Mouse (Mus musculus) heart, embryonic 15.5 days (tissue): Measurements from ENCODE around the gene Clasp2. TPM values are rescaled to one million over a fixed set of nuclear protein-coding genes. Genes with fewer than 3 reads are reported as not detected.

Experiments used
- ATAC-seq: fragments of 200-750 bp; cut with Nextera tagmentation; replicated peaks from 2 replicates; pipeline ENCODE4 v1.8.0; 2017; ENCODE audit warnings: low read depth, moderate TSS enrichment; ENCODE audit not compliant: insufficient number of reproducible peaks, insufficient read depth, low FRiP score
- H3K27ac ChIP-seq: fragments of 300-500 bp; sonication (generic); 2 replicates; pipeline ENCODE4 v1.5.1; 2015; ENCODE audit warnings: mild to moderate bottlenecking, inconsistent platforms
- H3K27me3 ChIP-seq: fragments of 300-500 bp; sonication (generic); 2 replicates; pipeline ENCODE4 v1.6.1; 2015; ENCODE audit warnings: inconsistent platforms
- H3K36me3 ChIP-seq: fragments of 300-500 bp; sonication (generic); 2 replicates; pipeline ENCODE4 v1.6.1; 2015; ENCODE audit warnings: mild to moderate bottlenecking, inconsistent platforms
- H3K4me1 ChIP-seq: fragments of 300-500 bp; sonication (generic); replicated peaks from 2 replicates; pipeline ENCODE4 v1.6.1; 2015; ENCODE audit warnings: inconsistent platforms
- H3K4me2 ChIP-seq: fragments of 300-500 bp; sonication (generic); 2 replicates; pipeline ENCODE4 v1.6.1; 2015; ENCODE audit warnings: inconsistent platforms, mild to moderate bottlenecking, moderate library complexity
- H3K4me3 ChIP-seq: fragments of 300-500 bp; sonication (generic); 2 replicates; pipeline ENCODE4 v1.5.1; 2015; ENCODE audit warnings: mild to moderate bottlenecking, inconsistent platforms
- H3K9ac ChIP-seq: fragments of 300-500 bp; sonication (generic); 2 replicates; pipeline ENCODE4 v1.6.1; 2015; ENCODE audit warnings: mild to moderate bottlenecking, inconsistent platforms
- H3K9me3 ChIP-seq: fragments of 300-500 bp; sonication (generic); replicated peaks from 2 replicates; pipeline ENCODE4 v1.6.1; 2016; ENCODE audit warnings: inconsistent platforms
- WGBS: fragments of 180-500 bp; shearing (Covaris S2); methylation state at CpG from one replicate; pipeline ENCODE4 v1.1.7; 2015; ENCODE audit warnings: mixed read lengths; 5-methylcytosine and 5-hydroxymethylcytosine counted together
- polyA plus RNA-seq: library from polyadenylated mRNA; unstranded; fragments of >200 nt; fragmentation: Nextera tagmentation; extraction: Ambion mirVana; gene quantifications from 2 replicates; pipeline ENCODE4 v1.2.1, GENCODE M21; 2015

Gene Clasp2
- polyA plus RNA-seq, 1 experiment from 2014 or later = 20.8 TPM

DNA sequence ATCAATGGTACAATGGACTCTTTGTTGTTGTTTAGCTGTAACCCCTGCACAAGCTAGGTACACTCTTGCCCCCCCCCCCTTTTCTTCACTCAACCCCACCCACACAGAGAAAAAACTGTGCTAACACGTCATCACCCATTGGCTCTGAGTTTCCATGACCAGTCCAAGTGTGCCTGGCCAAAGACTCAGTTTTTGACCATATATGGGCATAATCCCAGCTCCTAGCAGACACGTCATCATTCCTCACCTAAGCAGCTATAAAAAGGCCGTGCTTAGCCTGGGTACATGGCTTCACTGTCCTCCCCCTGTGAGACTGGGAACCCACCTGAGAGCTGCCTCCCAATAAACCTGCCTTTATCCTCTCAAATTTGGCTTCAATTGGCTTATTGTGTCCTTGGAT is 15.1 kb upstream of the Clasp2 start:
- WGBS = 34% methylated on average over 3 of the region's 3 CpGs
- Histone ChIP-seq H3K36me3 (no peaks in the 10 kb centered on the region), H3K4me3 (no peak overlapping the region), H3K27ac (no peak overlapping the region), H3K9ac (no peak overlapping the region), H3K4me2 (no peak overlapping the region), H3K27me3 (no peaks in the 10 kb centered on the region), H3K4me1 (no peaks in the 10 kb centered on the region), H3K9me3 (no peaks in the 10 kb centered on the region)
- no peak for ATAC-seq

DNA sequence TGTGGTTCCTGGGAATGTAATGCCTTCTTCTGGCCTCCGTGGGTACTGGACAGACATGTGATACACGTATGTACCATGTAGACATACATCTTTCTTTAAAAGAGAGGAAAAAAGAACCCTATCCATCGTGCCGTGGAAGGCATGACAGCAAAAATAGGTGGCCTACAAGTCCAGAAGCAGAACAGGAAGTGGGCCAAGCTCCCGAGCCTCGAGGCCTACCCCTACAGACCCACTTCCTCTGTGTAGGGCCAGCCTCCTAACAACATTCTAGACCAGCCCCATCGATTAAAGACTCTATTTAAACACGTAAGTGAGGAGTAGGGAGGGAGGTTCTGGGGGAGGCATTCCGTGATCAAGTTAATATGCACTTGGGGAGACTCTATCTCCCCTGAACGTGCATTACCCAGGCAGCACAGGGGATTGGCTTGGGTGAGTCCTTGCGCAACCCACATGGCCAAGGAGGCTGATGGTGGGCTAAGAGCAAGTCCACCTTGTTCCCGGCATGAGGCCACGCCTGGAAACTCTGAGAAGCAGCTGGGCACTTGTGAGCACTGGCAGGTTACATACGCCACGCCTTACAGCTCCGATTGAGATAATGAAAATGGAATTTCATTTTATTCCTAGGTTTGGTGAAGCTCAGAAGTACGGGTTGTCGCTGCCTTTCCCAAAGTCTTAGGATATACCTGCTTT is 14.1 kb upstream of the Clasp2 start:
- no peaks in the 10 kb centered on the region for H3K36me3 ChIP-seq
- no peak for ATAC-seq

DNA sequence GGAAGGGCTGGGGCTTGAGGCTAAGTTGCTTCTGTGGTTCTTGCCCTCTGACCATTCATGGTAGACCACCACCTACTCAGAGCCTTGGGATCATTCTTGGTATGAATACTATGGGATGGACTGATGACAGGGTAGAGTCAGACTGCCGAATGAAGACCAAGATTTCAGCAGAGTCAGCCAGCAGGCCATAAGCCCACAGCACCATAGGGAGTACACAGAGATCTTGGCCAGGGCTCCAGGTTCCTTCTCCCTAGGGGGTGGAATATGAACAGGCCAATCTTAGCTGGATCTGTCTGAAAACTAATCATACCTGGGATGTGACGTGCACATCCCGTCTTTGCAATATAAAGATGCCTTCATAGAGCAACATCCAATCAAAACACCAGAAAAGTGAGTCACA is 9.7 kb upstream of the Clasp2 start:
- H3K27me3 ChIP-seq = no peaks in the 10 kb centered on the region
- H3K9me3 ChIP-seq = no peaks in the 10 kb centered on the region
- H3K4me3 ChIP-seq = no peak overlapping the region
- 62% methylated on average over 3 of the region's 3 CpGs for whole genome bisulfite sequencing
- H3K36me3 ChIP-seq = no peaks in the 10 kb centered on the region
- H3K9ac ChIP-seq = no peak overlapping the region
- H3K4me2 ChIP-seq = no peak overlapping the region
- no peaks in the 10 kb centered on the region for H3K4me1 ChIP-seq
- ATAC-seq = no peak
- no peak overlapping the region for H3K27ac ChIP-seq

More for the DNA sequence above, 14.1 kb upstream of the Clasp2 start:
- WGBS = 82% methylated on average over 18 of the region's 18 CpGs
- H3K4me2 ChIP-seq = no peak overlapping the region
- H3K4me1 ChIP-seq = no peaks in the 10 kb centered on the region
- no peaks in the 10 kb centered on the region for H3K9me3 ChIP-seq
- H3K27ac ChIP-seq = no peak overlapping the region
- H3K9ac ChIP-seq = no peak overlapping the region
- H3K27me3 ChIP-seq = no peaks in the 10 kb centered on the region
- H3K4me3 ChIP-seq = no peak overlapping the region

DNA sequence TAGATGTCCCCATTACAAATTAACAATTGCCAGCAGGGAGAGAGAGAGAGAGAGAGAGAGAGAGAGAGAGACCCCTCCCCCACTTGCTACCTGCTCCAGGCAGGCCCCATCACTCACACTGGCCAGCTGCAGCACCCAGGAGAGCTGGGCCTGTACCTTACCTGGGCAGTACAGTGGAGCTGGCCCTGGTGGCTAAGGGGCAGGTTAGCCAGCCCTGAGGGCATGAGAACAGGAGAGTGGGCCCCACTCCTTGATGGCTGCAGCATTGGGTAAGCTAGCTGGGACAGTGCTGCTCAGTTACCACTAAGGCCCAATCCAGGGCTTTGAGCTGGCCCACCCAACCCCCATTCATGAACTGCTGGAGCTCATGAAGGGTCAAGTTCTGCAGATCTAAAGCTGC is 5.4 kb upstream of the Clasp2 start:
- ATAC-seq = no peak
- Histone ChIP-seq H3K9ac (no peak overlapping the region), H3K27me3 (no peaks in the 10 kb centered on the region), H3K27ac (no peak overlapping the region), H3K4me1 (peaks cover 10% of the 10 kb centered on the region), H3K4me3 (no peak overlapping the region), H3K4me2 (no peak overlapping the region), H3K36me3 (no peaks in the 10 kb centered on the region), H3K9me3 (no peaks in the 10 kb centered on the region)

DNA sequence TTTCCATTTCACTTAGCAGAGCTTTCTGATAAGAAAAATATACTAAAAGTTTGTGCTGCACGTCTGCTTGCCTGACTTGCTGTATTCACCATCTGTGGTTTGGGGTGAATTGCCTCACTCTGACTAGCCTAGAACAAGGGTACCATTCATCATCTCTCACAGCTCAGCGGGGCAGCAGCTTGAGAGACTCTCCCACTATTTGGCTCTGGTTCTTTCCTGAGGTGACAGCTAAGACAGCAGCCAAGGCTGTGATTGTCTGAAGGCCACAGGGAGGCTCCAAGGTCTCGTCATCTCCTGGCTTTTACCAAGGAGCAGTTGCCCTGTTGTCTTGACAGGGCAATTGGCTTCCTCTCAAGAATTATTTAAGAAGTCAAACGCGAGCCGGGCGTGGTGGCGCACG is 3.3 kb upstream of the Clasp2 start:
- WGBS = 68% methylated on average over 9 of the region's 9 CpGs
- Histone ChIP-seq H3K9me3 (no peaks in the 10 kb centered on the region), H3K4me2 (no peak overlapping the region), H3K4me3 (no peak overlapping the region), H3K27ac (peak overlapping the region; percentile 21), H3K4me1 (peaks cover 10% of the 10 kb centered on the region), H3K27me3 (no peaks in the 10 kb centered on the region), H3K9ac (no peak overlapping the region), H3K36me3 (no peaks in the 10 kb centered on the region)
- 0 out of 2 replicates have a peak, but pooled peaks have one; percentile 18 for ATAC-seq

DNA sequence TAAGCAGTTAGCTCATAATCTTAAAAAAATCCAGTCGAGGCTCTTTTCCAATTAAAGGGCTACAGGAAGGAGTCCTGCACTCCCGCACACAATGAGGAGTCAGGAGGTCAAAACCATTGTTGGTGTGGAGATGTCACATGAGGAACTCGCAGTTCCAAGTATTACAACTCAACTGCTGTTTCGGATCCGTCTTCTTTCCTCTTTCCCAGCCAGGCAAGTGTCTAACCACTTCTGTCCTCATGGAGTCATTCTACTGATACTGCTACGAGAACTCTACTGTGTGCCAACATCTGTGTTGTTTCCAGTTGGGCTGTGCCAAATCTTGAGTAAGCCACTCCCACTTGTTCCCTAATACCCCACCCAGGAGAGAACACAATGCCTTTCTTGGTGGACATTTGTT is 2.3 kb upstream of the Clasp2 start:
- 67% methylated on average over 6 of the region's 6 CpGs for WGBS
- Histone ChIP-seq H3K4me1 (peaks cover 12% of the 10 kb centered on the region), H3K36me3 (no peaks in the 10 kb centered on the region), H3K4me2 (no peak overlapping the region), H3K27ac (peak overlapping the region; percentile 46; the same call in 1 of the 2 replicates), H3K27me3 (no peaks in the 10 kb centered on the region), H3K9ac (no peak overlapping the region), H3K9me3 (no peaks in the 10 kb centered on the region), H3K4me3 (no peak overlapping the region)
- ATAC-seq = 0 out of 2 replicates have a peak, but pooled peaks have one; percentile 1

DNA sequence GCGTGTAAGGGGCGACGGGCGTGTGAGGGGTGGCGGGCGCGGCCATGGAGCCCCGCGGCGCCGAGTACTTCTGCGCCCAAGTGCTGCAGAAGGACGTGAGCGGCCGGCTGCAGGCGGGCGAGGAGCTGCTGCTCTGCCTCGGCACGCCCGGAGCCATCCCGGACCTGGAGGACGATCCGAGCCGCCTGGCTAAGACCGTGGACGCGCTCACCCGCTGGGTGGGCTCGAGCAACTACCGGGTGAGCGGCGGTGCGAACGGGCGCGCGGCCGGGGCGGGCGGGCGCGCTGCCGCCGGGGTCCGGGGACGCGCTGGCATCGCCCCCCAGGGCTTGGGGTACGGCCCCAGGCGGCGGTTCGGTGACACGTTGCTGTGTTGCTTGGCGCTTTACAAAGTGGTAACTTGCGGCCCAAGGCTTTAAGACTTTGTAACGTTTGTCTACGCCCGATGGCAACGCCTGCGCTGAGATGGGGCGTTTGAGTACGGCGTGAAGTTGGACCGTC is 414 bp downstream of the Clasp2 start:
- H3K9ac ChIP-seq = peak overlapping the region; percentile 89
- H3K4me1 ChIP-seq = peaks cover 12% of the 10 kb centered on the region
- ATAC-seq = peak; percentile 60
- under 1% methylated on average over 63 of the region's 64 CpGs for WGBS
- no peaks in the 10 kb centered on the region for H3K27me3 ChIP-seq
- H3K36me3 ChIP-seq = no peaks in the 10 kb centered on the region
- peak overlapping the region; percentile 98 for H3K4me3 ChIP-seq
- H3K9me3 ChIP-seq = no peaks in the 10 kb centered on the region
- peak overlapping the region; percentile 83 for H3K4me2 ChIP-seq
- peak overlapping the region; percentile 92 for H3K27ac ChIP-seq

DNA sequence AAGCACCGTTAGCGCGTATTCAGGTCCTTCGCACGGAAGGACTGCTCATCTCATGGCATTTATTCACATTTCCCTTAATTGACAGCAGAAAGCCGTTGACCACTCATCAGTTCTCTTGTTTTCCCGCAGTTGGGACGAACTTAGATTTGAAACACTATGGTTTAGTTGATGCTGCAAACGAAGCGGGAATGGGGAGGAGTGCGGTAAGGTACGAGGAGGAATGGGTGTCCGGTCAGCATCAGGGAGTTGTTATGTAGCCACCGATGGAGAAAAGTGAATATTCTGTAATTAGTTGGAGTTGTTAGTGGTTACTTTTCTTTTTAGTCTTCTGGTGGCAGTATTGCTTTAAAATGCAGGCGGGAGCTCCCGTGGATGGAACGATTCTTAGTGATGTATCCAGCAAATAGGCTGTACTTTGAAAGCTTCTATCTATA is 1.1 kb downstream of the Clasp2 start:
- 2% methylated on average over 17 of the region's 17 CpGs for WGBS
- Histone ChIP-seq H3K4me3 (peak overlapping the region; percentile 98), H3K9ac (peak overlapping the region; percentile 89), H3K9me3 (no peaks in the 10 kb centered on the region), H3K27ac (peak overlapping the region; percentile 92; the same call in 1 of the 2 replicates), H3K36me3 (no peaks in the 10 kb centered on the region), H3K27me3 (no peaks in the 10 kb centered on the region), H3K4me1 (peaks cover 12% of the 10 kb centered on the region), H3K4me2 (peak overlapping the region; percentile 83)
- no peak for ATAC-seq

DNA sequence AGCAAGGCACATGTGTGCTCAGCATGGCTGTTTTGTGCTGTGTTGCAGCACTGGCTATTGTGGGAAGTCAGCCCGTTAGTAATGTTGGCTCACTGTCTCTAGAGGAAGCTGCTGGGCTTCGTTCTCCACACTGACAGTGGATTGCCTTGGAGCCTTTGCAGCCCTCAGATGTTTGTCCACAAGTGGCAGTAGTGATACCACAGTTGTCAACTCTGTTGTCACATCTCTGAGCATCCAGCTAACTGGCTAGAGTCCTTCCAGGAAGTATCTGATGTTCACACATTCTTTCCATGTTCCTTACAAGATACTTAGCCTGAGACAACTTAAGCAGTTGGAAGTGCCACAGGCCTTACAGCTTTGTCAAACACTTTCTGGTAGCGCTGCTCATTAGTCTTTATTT is 2.0 kb downstream of the Clasp2 start:
- Histone ChIP-seq H3K4me1 (peaks cover 12% of the 10 kb centered on the region), H3K27me3 (no peaks in the 10 kb centered on the region), H3K9ac (no peak overlapping the region), H3K9me3 (no peaks in the 10 kb centered on the region), H3K36me3 (no peaks in the 10 kb centered on the region), H3K4me3 (no peak overlapping the region), H3K27ac (no peak overlapping the region), H3K4me2 (peak overlapping the region; percentile 83; the same call in 1 of the 2 replicates)
- 38% methylated on average over 3 of the region's 3 CpGs for WGBS
- no peak for ATAC-seq

DNA sequence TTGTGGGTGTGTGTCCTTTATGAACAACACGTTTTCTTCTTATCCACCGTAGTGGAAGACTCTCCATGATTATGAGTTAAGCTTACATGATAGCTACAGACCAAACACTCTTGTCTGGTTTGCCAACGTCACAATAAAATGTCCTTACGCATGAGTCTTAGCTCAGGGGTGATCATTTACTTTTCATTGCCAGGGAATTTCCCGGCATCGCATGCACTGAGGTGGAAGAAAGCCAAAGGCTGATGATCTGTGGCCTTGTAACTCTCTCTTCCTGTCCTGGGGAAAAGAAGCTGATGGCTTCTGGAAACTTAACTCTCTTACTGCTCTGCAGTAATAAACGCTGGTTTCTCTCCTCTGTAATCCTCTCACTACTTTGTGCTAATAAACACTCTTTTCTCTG is 8.1 kb downstream of the Clasp2 start:
- H3K4me2 ChIP-seq = no peak overlapping the region
- H3K4me3 ChIP-seq = no peak overlapping the region
- WGBS = 54% methylated on average over 7 of the region's 7 CpGs
- no peak overlapping the region for H3K27ac ChIP-seq
- 0 out of 2 replicates have a peak, but pooled peaks cover 3% of the 10 kb centered on the region for H3K36me3 ChIP-seq
- no peak for ATAC-seq
- H3K9me3 ChIP-seq = no peaks in the 10 kb centered on the region
- no peaks in the 10 kb centered on the region for H3K4me1 ChIP-seq
- H3K27me3 ChIP-seq = no peaks in the 10 kb centered on the region
- no peak overlapping the region for H3K9ac ChIP-seq

DNA sequence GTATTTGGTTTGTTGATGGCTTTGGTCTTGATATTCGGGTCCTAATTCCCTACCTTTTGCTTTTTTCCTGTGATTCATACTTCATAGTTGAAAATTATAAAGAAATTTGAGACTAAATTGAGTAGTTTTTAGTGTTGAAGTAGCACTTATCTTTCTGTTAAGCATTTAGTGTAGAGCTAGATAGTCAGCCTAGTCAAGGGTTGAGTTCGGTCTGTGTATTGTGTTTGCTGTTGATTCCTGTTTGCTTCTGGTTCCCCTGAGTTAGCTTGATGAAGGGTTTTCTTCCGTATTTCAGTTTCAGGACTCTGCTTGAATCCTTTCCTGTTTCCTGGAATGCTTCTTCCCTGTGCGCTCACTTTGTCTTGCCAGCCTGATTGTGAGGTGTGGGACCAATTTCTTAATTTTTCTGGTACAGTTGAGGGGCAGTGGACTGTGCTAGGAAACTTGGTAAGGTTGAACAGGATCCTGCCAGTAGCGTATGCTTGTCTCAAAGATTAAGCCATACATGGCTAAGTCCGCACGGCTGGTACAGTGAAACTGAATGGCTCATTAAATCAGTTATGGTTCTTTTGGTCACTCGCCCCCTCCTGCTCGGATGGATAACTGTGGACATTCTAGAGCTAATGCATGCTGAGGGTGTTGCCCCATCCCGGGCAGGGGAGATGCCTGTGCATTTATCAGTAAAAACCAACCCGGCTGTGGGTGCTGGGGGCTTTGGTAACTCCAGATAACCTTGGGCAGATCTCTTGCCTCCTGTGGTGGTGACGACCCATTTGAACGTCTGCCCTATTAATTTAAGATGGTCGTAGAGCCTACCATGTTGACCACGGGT is 14.8 kb downstream of the Clasp2 start:
- 81% methylated on average over 15 of the region's 15 CpGs for WGBS
- Histone ChIP-seq H3K36me3 (0 out of 2 replicates have a peak, but pooled peaks cover 4% of the 10 kb centered on the region), H3K4me3 (no peak overlapping the region), H3K4me2 (no peak overlapping the region), H3K27me3 (no peaks in the 10 kb centered on the region), H3K27ac (no peak overlapping the region), H3K4me1 (no peaks in the 10 kb centered on the region), H3K9ac (no peak overlapping the region), H3K9me3 (0 out of 2 replicates have a peak, but pooled peaks cover 2% of the 10 kb centered on the region)
- no peak for ATAC-seq
